Mouse (Mus musculus) forebrain, embryonic 16.5 days (tissue): ENCODE results near the gene Nprl3. TPM values are rescaled to one million over a fixed set of nuclear protein-coding genes. Genes with fewer than 3 reads are reported as not detected.

Source experiments
- ATAC-seq: fragments of 200-750 bp; cut with Nextera tagmentation; 2 replicates; pipeline ENCODE4 v1.8.0; 2017; ENCODE audit warnings: mild to moderate bottlenecking, moderate library complexity
- H3K27ac ChIP-seq: fragments of 300-500 bp; sonication (generic); 2 replicates; pipeline ENCODE4 v1.5.1; 2014; ENCODE audit warnings: low read length, control low read depth
- H3K27me3 ChIP-seq: fragments of 300-500 bp; sonication (generic); replicated peaks from 2 replicates; pipeline ENCODE4 v1.6.1; 2014; ENCODE audit warnings: low read length; ENCODE audit not compliant: control insufficient read depth, insufficient read depth
- H3K36me3 ChIP-seq: fragments of 300-500 bp; sonication (generic); 2 replicates; pipeline ENCODE4 v1.6.1; 2014; ENCODE audit not compliant: control insufficient read depth, insufficient read depth
- H3K4me1 ChIP-seq: fragments of 300-500 bp; sonication (generic); replicated peaks from 2 replicates; pipeline ENCODE4 v1.6.1; 2014; ENCODE audit warnings: low read length; ENCODE audit not compliant: control insufficient read depth, insufficient read depth
- H3K4me2 ChIP-seq: fragments of 300-500 bp; sonication (generic); 2 replicates; pipeline ENCODE4 v1.6.1; 2014; ENCODE audit warnings: mild to moderate bottlenecking, low read length, control low read depth
- H3K4me3 ChIP-seq: fragments of 300-500 bp; sonication (generic); replicated peaks from 2 replicates; pipeline ENCODE4 v1.5.1; 2014; ENCODE audit warnings: mild to moderate bottlenecking, low read length, control low read depth
- H3K9ac ChIP-seq: fragments of 300-500 bp; sonication (generic); replicated peaks from 2 replicates; pipeline ENCODE4 v1.6.1; 2014; ENCODE audit warnings: low read depth, low read length, control low read depth
- H3K9me3 ChIP-seq: fragments of 300-500 bp; sonication (generic); 2 replicates; pipeline ENCODE4 v1.6.1; 2016; ENCODE audit warnings: low read length; ENCODE audit not compliant: control insufficient read depth
- WGBS: fragments of 180-500 bp; shearing (Covaris S2); extraction: QIAGEN DNeasy Blood & Tissue Kit; methylation state at CpG from one replicate; pipeline ENCODE4 v1.1.7; 2014; 5-methylcytosine and 5-hydroxymethylcytosine counted together
- polyA plus RNA-seq: library from polyadenylated mRNA; unstranded; fragments of >200 nt; fragmentation: Nextera tagmentation; extraction: Ambion mirVana; gene quantifications from 2 replicates; pipeline ENCODE4 v1.2.1, GENCODE M21; 2015

Nprl3 gene
- polyA plus RNA-seq, 1 experiment from 2014 or later = 56.7 TPM

DNA sequence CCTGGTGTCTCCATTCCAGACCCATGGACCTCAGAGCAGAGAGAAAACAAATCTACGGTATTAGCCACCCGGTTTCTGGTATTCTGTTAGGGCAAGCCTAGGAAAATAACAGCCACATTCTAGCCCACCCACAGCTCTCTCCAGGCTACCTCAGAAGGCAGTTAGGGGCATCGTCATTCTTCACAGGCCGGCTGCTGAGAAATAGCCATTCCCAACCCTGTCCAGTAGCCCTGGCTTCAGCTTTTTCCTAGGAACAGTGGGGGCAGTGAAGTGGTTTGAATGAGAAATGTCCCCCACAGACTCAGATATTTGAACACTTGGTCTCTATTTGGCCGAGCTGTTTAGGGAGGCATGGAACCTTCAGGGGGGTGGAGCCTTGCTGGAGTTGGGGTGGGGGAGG, 78.1 kb downstream of the Nprl3 start:
- H3K9me3 ChIP-seq = no peaks in the 10 kb centered on the region
- 74% methylated on average over 5 of the region's 5 CpGs for WGBS

DNA sequence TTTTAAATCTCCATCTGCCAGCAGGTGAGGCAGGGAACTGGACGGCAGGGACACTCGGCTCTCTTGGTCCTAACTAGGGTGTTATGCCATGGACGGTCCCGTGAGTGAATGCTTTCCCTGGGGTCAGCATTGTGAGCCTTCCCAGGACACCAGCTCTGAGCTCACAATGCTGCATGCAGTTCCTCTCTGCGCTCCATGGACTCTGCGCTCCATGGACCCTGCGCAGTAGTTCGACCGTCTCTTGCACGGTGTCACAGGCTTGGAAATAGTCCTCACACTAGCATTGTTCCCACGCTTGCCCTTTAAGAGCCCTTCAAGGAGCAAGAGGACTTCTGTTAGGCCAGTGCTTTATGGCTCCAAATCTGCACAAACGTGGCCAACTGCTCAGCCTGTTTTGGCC, 78.6 kb downstream of the Nprl3 start:
- WGBS = 82% methylated on average over 12 of the region's 12 CpGs
- Histone ChIP-seq H3K9ac (no peak overlapping the region), H3K4me1 (no peaks in the 10 kb centered on the region), H3K36me3 (no peaks in the 10 kb centered on the region), H3K27ac (no peak overlapping the region), H3K4me2 (no peak overlapping the region), H3K9me3 (no peaks in the 10 kb centered on the region), H3K27me3 (no peaks in the 10 kb centered on the region), H3K4me3 (no peak overlapping the region)
- ATAC-seq = no peak

More for the DNA sequence above, 78.1 kb downstream of the Nprl3 start:
- no peaks in the 10 kb centered on the region for H3K36me3 ChIP-seq
- H3K4me3 ChIP-seq = no peak overlapping the region
- no peaks in the 10 kb centered on the region for H3K4me1 ChIP-seq
- no peaks in the 10 kb centered on the region for H3K27me3 ChIP-seq
- no peak for ATAC-seq
- H3K9ac ChIP-seq = no peak overlapping the region
- H3K4me2 ChIP-seq = no peak overlapping the region
- no peak overlapping the region for H3K27ac ChIP-seq

DNA sequence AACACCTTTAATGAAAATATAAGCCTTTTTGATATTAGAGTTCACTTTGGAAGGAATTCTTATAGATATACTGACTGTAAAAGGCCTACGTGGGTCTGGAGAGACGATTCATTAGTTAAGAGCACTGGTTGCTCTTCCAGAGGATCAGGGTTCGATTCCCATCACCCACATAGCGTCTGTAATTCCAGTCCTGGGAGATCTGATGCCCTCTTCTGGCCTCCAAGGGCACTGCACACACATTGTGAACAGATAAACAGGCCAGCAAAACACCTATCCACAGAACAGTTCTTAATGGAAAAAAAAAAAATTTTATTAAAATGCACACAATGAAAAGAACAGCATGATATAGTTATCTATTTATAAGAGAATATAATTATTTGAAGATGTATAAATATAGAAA, 80.3 kb downstream of the Nprl3 start:
- no peaks in the 10 kb centered on the region for H3K27me3 ChIP-seq
- WGBS = 91% methylated on average over 4 of the region's 4 CpGs
- no peak overlapping the region for H3K9ac ChIP-seq
- ATAC-seq = no peak
- no peaks in the 10 kb centered on the region for H3K36me3 ChIP-seq
- 0 out of 2 replicates have a peak, but pooled peaks cover 2% of the 10 kb centered on the region for H3K4me1 ChIP-seq
- H3K27ac ChIP-seq = no peak overlapping the region
- no peaks in the 10 kb centered on the region for H3K9me3 ChIP-seq
- no peak overlapping the region for H3K4me2 ChIP-seq
- no peak overlapping the region for H3K4me3 ChIP-seq

DNA sequence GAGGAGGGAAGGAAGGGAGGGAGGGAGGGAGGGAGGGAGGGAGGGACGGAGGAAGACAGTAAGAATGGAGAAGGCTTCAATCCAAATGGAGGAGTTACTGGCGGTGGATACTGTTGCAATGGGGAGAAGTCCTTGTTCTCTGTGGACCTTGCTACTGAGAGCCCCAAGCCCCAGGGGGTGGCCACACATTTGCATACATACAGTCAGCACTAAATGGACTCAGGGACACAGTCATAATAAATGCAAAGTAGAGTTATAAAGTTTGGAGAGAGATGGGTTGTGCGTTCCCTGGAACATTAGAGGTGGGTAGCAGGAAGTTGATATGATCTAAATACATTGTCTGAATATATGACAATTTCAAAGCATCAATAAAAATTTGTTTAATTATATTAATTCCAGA, 81.5 kb downstream of the Nprl3 start:
- 76% methylated on average over 3 of the region's 3 CpGs for WGBS
- H3K4me2 ChIP-seq = no peak overlapping the region

DNA sequence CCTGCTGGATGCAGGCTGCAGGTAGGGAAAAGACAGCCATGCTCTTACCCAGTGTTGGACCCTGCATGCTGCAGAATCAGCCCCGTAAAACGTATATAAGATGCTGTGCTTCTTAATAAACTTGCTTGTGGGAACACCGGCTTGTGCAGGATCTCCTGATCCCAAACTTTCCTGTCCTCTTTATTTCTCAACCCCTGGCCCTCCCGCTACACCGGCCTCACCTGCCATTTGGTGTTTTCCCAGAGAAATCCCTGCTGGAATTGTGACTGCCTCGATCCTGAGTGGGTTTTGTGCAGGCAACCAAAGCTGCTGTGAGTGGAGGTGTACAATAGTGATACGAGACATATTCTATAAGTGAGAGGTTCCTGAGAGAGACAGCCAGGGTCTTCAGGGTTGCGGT, 83.0 kb downstream of the Nprl3 start:
- no peaks in the 10 kb centered on the region for H3K9me3 ChIP-seq
- H3K27ac ChIP-seq = no peak overlapping the region
- no peaks in the 10 kb centered on the region for H3K27me3 ChIP-seq
- H3K4me2 ChIP-seq = no peak overlapping the region
- H3K4me1 ChIP-seq = 0 out of 2 replicates have a peak, but pooled peaks cover 4% of the 10 kb centered on the region
- H3K4me3 ChIP-seq = no peak overlapping the region
- H3K9ac ChIP-seq = no peak overlapping the region
- WGBS = 91% methylated on average over 8 of the region's 8 CpGs
- ATAC-seq = no peak
- no peaks in the 10 kb centered on the region for H3K36me3 ChIP-seq

More for the DNA sequence above, 81.5 kb downstream of the Nprl3 start:
- Histone ChIP-seq H3K9me3 (no peaks in the 10 kb centered on the region), H3K9ac (no peak overlapping the region), H3K27me3 (no peaks in the 10 kb centered on the region), H3K4me1 (0 out of 2 replicates have a peak, but pooled peaks cover 4% of the 10 kb centered on the region), H3K27ac (no peak overlapping the region), H3K4me3 (no peak overlapping the region), H3K36me3 (no peaks in the 10 kb centered on the region)
- no peak for ATAC-seq

DNA sequence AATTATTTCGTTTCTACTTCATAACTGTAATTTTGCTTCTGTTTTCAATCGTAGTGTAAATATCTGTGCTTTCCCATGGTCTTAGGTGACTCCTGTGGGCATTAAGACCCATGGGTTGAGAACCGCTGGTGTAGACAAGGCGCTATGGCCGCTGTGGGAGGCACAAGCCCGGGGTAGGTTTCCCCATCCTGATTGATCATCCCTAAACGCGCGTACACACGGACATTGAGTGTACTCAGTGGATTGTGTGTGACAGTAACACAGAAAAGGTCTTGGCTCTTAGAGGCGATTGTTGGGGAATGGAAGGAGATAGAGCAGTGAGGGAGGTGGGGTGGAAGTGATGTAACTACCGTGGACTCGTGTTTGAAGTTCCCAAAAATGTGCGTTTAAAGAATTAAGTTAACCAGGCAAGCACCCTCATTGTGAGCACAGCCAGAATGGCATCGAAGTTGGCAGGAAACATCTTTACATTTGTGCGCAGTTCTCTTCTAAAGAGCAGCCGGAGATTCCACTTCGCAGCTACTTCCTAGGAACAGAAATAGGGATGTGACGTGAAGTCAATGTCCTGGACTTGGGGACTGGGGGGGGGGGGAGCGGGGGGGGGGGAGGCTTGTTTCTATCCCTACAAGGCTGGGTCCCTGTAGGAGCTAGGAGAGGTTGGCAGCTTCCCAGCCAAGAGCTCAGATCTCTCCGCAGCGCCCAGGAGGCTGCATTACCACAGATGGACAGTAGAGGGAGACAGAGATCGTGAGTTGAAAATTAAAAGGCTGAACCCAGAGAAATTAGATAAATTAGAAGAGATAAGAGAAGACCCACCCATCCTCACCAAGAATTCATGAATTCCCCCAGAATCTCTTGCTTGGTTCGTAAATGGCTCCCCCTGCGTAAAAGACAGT, 85.3 kb downstream of the Nprl3 start:
- Histone ChIP-seq H3K9me3 (no peaks in the 10 kb centered on the region), H3K4me2 (no peak overlapping the region; the same call in 1 of the 2 replicates), H3K27ac (no peak overlapping the region), H3K36me3 (no peaks in the 10 kb centered on the region), H3K4me3 (no peak overlapping the region), H3K4me1 (0 out of 2 replicates have a peak, but pooled peaks cover 4% of the 10 kb centered on the region), H3K9ac (no peak overlapping the region), H3K27me3 (no peaks in the 10 kb centered on the region)
- WGBS = 48% methylated on average over 23 of the region's 25 CpGs
- ATAC-seq = peak; percentile 86

DNA sequence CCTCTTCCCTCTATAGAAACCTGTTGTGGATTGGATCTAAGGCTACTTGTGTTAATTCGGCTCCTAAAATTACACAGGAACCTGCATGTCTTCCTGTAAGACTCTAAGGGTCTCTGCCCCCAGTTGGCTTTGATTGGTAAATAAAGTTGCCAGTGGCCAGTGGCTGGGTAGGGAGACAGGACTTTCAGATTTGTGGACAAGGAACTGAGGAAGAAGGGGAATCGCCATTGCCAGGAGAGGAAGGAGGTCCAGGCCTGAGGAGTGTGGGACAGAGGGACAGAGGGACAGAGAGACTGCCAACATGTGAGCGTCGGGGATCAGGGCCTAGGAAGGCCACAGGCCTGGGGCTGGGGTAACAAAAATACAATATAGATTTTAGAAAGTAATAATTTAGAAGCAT, 86.3 kb downstream of the Nprl3 start:
- Histone ChIP-seq H3K4me3 (no peak overlapping the region), H3K4me2 (no peak overlapping the region), H3K27ac (no peak overlapping the region), H3K4me1 (0 out of 2 replicates have a peak, but pooled peaks cover 4% of the 10 kb centered on the region), H3K27me3 (no peaks in the 10 kb centered on the region), H3K9me3 (no peaks in the 10 kb centered on the region), H3K36me3 (no peaks in the 10 kb centered on the region), H3K9ac (no peak overlapping the region)
- WGBS = 82% methylated on average over 4 of the region's 4 CpGs
- ATAC-seq = no peak

DNA sequence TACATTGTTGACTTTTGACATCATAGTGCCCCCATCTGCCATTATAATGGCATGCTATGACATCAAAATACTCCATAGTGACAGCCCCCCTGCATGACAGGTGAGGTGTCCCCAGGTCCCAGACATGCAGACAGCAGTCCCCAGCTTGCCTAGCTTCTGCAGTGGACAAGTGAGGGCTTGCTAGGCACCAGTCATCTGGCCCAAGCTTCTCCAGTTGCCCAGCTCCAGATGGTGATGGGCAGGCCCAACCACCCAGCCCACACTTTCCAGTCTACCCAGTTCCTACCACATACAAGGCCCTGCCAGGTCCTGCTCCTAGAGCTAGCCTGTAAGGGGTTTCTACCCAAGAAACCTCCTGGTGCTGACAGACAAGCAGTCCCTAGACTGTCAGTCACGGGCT, 89.0 kb downstream of the Nprl3 start:
- no peaks in the 10 kb centered on the region for H3K36me3 ChIP-seq
- 0 out of 2 replicates have a peak, but pooled peaks cover 4% of the 10 kb centered on the region for H3K4me1 ChIP-seq
- no peak overlapping the region for H3K4me2 ChIP-seq
- ATAC-seq = no peak
- no peak overlapping the region for H3K27ac ChIP-seq
- H3K9me3 ChIP-seq = no peaks in the 10 kb centered on the region
- H3K4me3 ChIP-seq = no peak overlapping the region
- no peaks in the 10 kb centered on the region for H3K27me3 ChIP-seq
- no peak overlapping the region for H3K9ac ChIP-seq
- 83% methylated on average over 1 of the region's 1 CpGs for WGBS
